Mouse (Mus musculus) midbrain, embryonic 15.5 days (tissue): ENCODE data around the gene Gulp1. TPM values are rescaled to one million over a fixed set of nuclear protein-coding genes. Genes with fewer than 3 reads are reported as not detected.

Source experiments
- ATAC-seq: fragments of 200-750 bp; cut with Nextera tagmentation; replicated peaks from 2 replicates; pipeline ENCODE4 v1.8.0; 2017; ENCODE audit warnings: moderate TSS enrichment
- H3K27ac ChIP-seq: fragments of 300-500 bp; sonication (generic); 2 replicates; pipeline ENCODE4 v1.5.1; 2015; ENCODE audit warnings: mild to moderate bottlenecking, inconsistent platforms
- H3K27me3 ChIP-seq: fragments of 300-500 bp; sonication (generic); replicated peaks from 2 replicates; pipeline ENCODE4 v1.6.1; 2015; ENCODE audit warnings: inconsistent platforms
- H3K36me3 ChIP-seq: fragments of 300-500 bp; sonication (generic); replicated peaks from 2 replicates; pipeline ENCODE4 v1.6.1; 2015; ENCODE audit warnings: inconsistent platforms
- H3K4me1 ChIP-seq: fragments of 300-500 bp; sonication (generic); 2 replicates; pipeline ENCODE4 v1.6.1; 2015; ENCODE audit warnings: inconsistent platforms
- H3K4me2 ChIP-seq: fragments of 300-500 bp; sonication (generic); 2 replicates; pipeline ENCODE4 v1.6.1; 2015; ENCODE audit warnings: inconsistent platforms, mild to moderate bottlenecking, moderate library complexity
- H3K4me3 ChIP-seq: fragments of 300-500 bp; sonication (generic); 2 replicates; pipeline ENCODE4 v1.5.1; 2015; ENCODE audit warnings: mild to moderate bottlenecking, inconsistent platforms
- H3K9ac ChIP-seq: fragments of 300-500 bp; sonication (generic); 2 replicates; pipeline ENCODE4 v1.6.1; 2015; ENCODE audit warnings: mild to moderate bottlenecking, inconsistent platforms
- H3K9me3 ChIP-seq: fragments of 300-500 bp; sonication (generic); 2 replicates; pipeline ENCODE4 v1.6.1; 2016; ENCODE audit warnings: inconsistent platforms
- WGBS: fragments of 180-500 bp; shearing (Covaris S2); methylation state at CpG from one replicate; pipeline ENCODE4 v1.1.7; 2015; ENCODE audit warnings: mixed read lengths; 5-methylcytosine and 5-hydroxymethylcytosine counted together
- polyA plus RNA-seq: library from polyadenylated mRNA; unstranded; fragments of >200 nt; fragmentation: Nextera tagmentation; extraction: Ambion mirVana; gene quantifications from 2 replicates; pipeline ENCODE4 v1.2.1, GENCODE M21; 2015

Gene Gulp1
- polyA plus RNA-seq, 1 experiment from 2014 or later: 6.9 TPM

DNA sequence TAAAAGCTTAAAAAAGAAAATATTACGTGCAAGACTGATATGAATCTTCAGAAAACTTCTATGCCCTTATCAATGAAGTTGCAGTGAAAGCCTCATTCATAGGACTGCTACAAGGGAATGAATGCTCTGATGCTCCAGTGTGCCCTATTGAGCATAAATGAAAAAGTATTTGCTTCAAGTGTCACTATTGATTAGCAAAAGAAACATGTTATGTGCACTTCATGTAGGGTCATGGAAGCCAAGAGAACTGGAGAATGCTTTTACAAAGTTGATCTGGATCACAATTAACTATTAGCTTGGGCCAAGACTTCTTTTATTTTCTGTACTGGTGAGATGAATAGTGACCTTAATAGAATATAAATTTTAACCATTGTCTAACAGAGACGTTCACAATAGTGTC, 47.0 kb downstream of the Gulp1 start:
- H3K9ac ChIP-seq: no peak overlapping the region

DNA sequence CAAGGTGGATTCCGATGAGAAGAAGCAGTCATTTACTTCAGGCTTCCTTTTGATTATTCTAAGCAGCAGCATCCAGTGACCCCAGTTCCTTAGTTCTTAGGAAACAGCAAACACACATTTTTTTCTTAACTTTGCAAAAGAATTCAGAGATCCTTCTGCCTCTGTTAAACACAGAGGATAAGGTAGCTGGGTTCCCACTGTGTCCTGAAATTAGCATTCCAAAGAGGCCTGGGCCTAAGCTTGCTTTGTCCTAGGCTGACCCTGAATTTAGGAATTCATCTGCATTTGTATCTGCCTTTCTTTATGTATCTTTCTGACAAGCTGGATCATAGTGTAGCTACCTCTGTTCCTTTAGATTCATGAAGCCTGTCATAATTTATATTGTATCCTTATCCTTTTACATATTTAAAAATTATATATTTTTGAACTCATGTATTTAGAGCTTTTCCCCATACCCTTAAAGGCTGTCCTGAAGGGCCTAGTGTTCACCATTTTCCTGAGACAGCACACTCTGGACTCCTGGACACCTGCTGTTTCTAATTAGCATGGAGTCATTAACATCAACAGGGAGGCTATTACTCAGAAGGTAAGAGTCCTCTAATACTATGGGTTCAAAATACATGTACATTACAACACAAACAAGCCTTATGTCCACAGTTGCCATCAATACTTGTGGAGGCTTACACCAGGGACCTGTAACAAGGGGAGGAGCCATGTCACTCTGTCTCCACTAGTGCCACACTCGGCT, 62.2 kb downstream of the Gulp1 start:
- H3K27me3 ChIP-seq: no peaks in the 10 kb centered on the region
- WGBS: 38% methylated on average over 2 of the region's 2 CpGs
- H3K4me1 ChIP-seq: no peaks in the 10 kb centered on the region
- no peak overlapping the region for H3K27ac ChIP-seq
- no peak overlapping the region for H3K9ac ChIP-seq
- ATAC-seq: no peak
- H3K36me3 ChIP-seq: no peaks in the 10 kb centered on the region
- H3K4me2 ChIP-seq: no peak overlapping the region
- no peaks in the 10 kb centered on the region for H3K9me3 ChIP-seq
- no peak overlapping the region for H3K4me3 ChIP-seq

More for the DNA sequence above, 47.0 kb downstream of the Gulp1 start:
- Histone ChIP-seq H3K4me1 (no peaks in the 10 kb centered on the region), H3K27me3 (no peaks in the 10 kb centered on the region), H3K4me3 (no peak overlapping the region), H3K36me3 (no peaks in the 10 kb centered on the region), H3K9me3 (no peaks in the 10 kb centered on the region), H3K27ac (no peak overlapping the region), H3K4me2 (no peak overlapping the region)
- no peak for ATAC-seq
- WGBS: 86% methylated on average over 2 of the region's 2 CpGs

DNA sequence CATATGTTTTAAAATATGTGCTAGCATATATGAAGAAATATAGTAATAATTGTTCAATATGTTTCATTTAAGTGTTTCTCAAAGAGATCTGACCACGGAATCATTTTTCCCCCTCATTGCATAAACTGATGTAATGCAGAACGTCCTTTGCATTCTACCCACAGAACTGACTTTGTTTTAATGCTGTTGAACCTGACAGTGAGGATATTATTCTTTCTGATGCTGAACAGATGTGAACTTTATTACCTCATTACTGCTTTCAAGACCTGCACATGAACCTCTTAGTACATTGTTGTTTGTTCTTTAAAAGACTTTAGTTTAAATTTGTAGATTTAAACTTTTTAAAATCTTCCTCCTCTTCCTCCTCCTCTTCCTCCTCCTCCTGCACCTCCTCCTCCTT, 67.4 kb downstream of the Gulp1 start:
- H3K4me3 ChIP-seq: no peak overlapping the region
- no peaks in the 10 kb centered on the region for H3K36me3 ChIP-seq
- H3K27me3 ChIP-seq: no peaks in the 10 kb centered on the region
- H3K4me2 ChIP-seq: no peak overlapping the region
- WGBS: 84% methylated on average over 2 of the region's 2 CpGs
- H3K9ac ChIP-seq: no peak overlapping the region
- no peak overlapping the region for H3K27ac ChIP-seq
- H3K9me3 ChIP-seq: no peaks in the 10 kb centered on the region
- H3K4me1 ChIP-seq: no peaks in the 10 kb centered on the region
- ATAC-seq: no peak

DNA sequence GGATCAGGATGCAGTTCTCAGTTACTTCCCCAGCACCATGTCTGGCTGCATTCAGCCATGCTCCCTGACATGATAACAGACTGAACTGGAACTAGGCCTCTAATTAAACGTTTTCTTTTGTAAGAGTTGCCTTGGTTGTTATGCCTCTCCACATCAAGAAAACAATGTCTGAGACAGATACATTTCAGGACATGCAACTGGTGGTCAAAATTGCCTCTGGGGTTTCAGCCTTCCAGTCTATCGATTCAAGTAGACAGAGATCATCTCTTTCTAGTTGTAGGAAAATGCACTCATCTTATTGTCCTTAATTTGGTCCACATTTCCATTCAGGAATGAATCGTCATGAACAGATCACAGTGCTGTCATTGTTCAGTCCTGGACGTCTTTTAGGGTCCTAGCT, 83.2 kb downstream of the Gulp1 start:
- Histone ChIP-seq H3K4me2 (no peak overlapping the region), H3K36me3 (no peaks in the 10 kb centered on the region), H3K27me3 (no peaks in the 10 kb centered on the region), H3K4me1 (no peaks in the 10 kb centered on the region), H3K4me3 (no peak overlapping the region), H3K27ac (no peak overlapping the region), H3K9me3 (no peaks in the 10 kb centered on the region), H3K9ac (no peak overlapping the region)
- 49% methylated on average over 4 of the region's 4 CpGs for WGBS
- ATAC-seq: no peak

DNA sequence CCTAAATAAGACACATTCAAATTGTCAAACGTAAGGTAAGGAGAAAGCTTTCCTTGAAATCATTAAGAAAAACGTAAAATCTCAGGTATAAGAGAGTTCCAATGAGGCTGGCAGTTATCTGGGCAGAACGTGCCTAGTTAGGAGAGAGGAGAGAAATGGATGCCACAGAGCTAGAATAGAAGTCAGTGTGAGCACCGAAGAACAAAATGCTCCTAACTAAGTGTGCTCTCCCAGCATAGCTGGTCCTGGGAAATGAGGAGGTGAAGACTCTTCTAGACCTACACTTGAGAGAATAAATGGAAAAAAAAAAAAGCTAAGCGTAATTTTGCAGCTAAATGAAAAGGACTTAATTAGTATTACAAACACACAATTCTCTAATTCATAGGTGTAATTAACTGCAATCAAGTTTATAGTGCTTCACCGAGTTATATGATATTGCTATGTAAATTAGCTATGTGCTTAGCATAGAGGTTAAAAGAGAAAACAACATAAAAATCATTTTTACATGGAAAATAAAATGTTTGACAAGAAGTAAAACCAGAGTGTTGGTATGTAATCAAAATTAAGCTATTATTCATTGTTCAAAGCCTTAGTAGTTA, 94.5 kb downstream of the Gulp1 start:
- 85% methylated on average over 6 of the region's 6 CpGs for WGBS
- Histone ChIP-seq H3K9me3 (no peaks in the 10 kb centered on the region), H3K36me3 (no peaks in the 10 kb centered on the region), H3K4me2 (no peak overlapping the region), H3K4me1 (no peaks in the 10 kb centered on the region), H3K27me3 (no peaks in the 10 kb centered on the region), H3K4me3 (no peak overlapping the region), H3K27ac (no peak overlapping the region), H3K9ac (no peak overlapping the region)
- no peak for ATAC-seq

DNA sequence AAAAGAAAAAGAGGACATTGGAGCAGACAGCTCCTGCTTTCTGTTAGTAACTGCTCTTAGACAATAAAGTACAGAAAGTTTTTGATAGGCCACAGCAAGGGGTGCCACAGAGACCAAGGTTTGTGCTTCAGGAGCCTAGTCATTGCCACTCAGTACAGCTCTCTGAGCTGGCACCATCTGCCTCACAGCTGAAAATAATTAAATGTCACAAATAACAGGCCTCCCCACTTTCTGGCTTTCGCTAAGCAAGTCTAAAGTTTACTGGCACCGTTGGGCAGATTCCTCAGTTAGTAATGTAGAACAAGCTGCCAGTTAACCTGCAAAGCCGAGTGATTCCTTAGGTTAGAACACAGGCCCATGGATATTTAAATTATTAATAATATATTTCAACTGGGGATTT, 127.7 kb downstream of the Gulp1 start:
- no peak overlapping the region for H3K9ac ChIP-seq
- H3K36me3 ChIP-seq: no peaks in the 10 kb centered on the region
- no peak for ATAC-seq
- no peak overlapping the region for H3K27ac ChIP-seq
- H3K27me3 ChIP-seq: no peaks in the 10 kb centered on the region
- no peak overlapping the region for H3K4me2 ChIP-seq
- no peaks in the 10 kb centered on the region for H3K4me1 ChIP-seq
- no peaks in the 10 kb centered on the region for H3K9me3 ChIP-seq
- no peak overlapping the region for H3K4me3 ChIP-seq
- 77% methylated on average over 3 of the region's 3 CpGs for WGBS

DNA sequence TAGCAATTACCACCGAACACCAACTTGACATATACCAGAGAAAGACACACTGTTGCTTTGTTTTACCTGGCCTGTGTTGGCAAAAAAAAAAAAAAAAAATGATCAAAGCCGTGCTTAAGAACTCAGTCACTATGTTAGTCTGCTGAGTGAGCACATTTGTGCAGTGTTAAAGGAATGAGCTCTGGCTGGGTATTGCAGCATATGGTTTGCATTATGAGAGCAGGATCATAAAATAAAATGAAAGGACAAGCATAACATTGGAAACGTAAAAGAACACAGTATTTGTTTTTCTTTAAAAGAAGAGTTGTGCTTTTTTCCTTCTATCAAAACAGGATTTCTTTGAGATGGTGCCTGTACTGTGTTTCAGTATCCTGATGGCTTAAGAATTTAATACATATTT, 128.1 kb downstream of the Gulp1 start:
- 72% methylated on average over 3 of the region's 3 CpGs for WGBS
- Histone ChIP-seq H3K9me3 (no peaks in the 10 kb centered on the region), H3K36me3 (no peaks in the 10 kb centered on the region), H3K4me3 (no peak overlapping the region), H3K27me3 (no peaks in the 10 kb centered on the region), H3K4me2 (no peak overlapping the region), H3K4me1 (no peaks in the 10 kb centered on the region), H3K9ac (no peak overlapping the region), H3K27ac (no peak overlapping the region)
- no peak for ATAC-seq

DNA sequence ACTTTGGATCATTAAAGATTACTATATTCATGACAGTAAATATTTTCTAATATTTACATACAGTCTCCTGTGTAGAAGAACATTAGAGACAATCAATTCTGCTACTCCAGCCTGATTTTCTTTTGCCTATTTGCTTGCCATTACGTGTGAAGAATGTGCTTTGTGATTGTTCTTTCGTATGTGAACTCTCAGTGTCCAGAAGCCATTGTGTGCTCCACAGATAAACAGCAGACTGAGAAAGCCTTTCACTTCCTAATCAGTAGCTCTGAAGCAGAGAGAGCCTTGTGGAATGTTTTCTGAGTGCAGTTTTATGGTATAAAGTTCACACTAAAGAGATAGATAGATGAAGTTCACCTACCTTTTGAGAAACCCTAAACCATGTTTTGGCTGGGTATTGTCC, 131.2 kb downstream of the Gulp1 start:
- no peaks in the 10 kb centered on the region for H3K36me3 ChIP-seq
- no peak for ATAC-seq
- H3K9ac ChIP-seq: no peak overlapping the region
- H3K27ac ChIP-seq: no peak overlapping the region
- no peaks in the 10 kb centered on the region for H3K4me1 ChIP-seq
- WGBS: 9% methylated on average over 2 of the region's 2 CpGs
- H3K27me3 ChIP-seq: no peaks in the 10 kb centered on the region
- no peaks in the 10 kb centered on the region for H3K9me3 ChIP-seq
- H3K4me2 ChIP-seq: no peak overlapping the region
- H3K4me3 ChIP-seq: no peak overlapping the region

DNA sequence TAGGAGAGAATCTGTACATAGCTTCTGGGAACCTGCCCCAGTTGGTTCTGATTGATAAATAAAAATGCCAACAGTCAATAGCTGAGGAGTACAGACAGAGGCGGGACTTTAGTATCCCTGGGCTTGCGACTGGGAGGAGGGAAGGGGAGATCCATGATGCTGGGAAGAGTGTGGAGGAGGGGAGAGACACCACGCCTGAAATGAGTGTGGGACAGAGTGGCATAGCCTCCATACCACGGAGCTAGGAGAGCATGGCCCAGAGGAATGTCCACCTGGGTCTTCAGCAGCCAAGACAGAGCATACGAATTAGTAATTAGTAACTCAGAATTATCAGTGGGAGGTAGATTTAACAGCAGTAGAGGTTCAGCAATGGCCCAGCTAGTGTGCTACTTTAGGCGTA, 132.4 kb downstream of the Gulp1 start:
- Histone ChIP-seq H3K9me3 (no peaks in the 10 kb centered on the region), H3K9ac (no peak overlapping the region), H3K4me3 (no peak overlapping the region), H3K4me1 (no peaks in the 10 kb centered on the region), H3K4me2 (no peak overlapping the region), H3K27ac (no peak overlapping the region), H3K36me3 (no peaks in the 10 kb centered on the region), H3K27me3 (no peaks in the 10 kb centered on the region)
- 59% methylated on average over 6 of the region's 6 CpGs for WGBS
- ATAC-seq: no peak

DNA sequence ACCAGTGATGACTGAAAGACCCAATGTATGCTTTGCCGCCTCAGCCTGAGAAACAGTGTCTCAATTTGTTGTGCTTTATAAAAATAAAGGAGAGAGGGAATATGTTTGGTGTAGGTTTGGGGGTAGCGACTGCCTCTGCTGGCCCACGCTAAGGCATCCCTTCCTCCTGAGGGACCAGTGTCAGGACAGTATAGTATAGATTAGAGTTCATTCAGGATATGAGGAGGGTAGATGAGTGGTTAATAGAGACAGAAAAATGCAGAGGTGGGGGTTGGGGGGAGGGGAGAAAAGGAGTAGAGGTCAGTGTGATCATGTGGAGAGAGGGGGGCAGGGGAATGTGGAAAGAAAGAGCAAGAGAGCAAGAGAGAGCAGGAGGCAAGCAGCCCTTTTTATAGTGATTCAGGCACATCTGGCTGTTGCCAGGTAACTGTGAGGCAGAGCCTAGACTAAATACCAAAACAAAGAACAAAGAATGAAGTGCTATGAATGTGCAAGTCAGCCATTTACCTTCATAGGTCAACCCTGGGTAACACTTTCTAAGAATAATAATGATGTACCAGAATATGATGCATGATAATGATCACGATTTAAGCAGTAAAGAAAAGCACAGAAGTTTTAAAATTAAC, 169.6 kb downstream of the Gulp1 start:
- Histone ChIP-seq H3K27ac (no peak overlapping the region), H3K36me3 (no peaks in the 10 kb centered on the region), H3K4me3 (no peak overlapping the region), H3K4me1 (no peaks in the 10 kb centered on the region), H3K9me3 (no peaks in the 10 kb centered on the region), H3K9ac (no peak overlapping the region), H3K27me3 (no peaks in the 10 kb centered on the region), H3K4me2 (no peak overlapping the region)
- peak; percentile 80; the same call in 1 of the 2 replicates for ATAC-seq
- WGBS: 52% methylated on average over 4 of the region's 4 CpGs

DNA sequence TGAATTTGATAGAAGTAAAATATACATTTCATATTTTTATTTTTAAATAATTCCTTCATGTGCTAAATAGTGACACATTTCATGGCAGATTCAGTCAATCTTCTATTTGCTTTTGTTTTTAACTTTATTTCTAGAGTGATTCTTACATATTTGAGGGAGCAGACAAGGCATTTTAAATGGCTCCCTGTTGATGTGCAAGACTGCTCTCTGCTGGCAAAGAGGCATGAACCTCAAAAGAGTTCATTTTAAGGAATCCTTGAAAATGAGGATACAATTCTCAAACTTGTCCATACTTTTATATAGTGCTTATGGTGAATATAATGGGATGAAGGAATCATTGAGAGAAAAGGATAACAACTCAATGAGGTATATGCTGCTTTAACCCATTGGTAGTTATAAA, 189.9 kb downstream of the Gulp1 start:
- Histone ChIP-seq H3K9me3 (no peaks in the 10 kb centered on the region), H3K9ac (no peak overlapping the region), H3K4me2 (no peak overlapping the region), H3K27me3 (no peaks in the 10 kb centered on the region), H3K36me3 (no peaks in the 10 kb centered on the region), H3K4me1 (no peaks in the 10 kb centered on the region), H3K4me3 (no peak overlapping the region), H3K27ac (no peak overlapping the region)
- 0 out of 2 replicates have a peak, but pooled peaks have one; percentile 30 for ATAC-seq

DNA sequence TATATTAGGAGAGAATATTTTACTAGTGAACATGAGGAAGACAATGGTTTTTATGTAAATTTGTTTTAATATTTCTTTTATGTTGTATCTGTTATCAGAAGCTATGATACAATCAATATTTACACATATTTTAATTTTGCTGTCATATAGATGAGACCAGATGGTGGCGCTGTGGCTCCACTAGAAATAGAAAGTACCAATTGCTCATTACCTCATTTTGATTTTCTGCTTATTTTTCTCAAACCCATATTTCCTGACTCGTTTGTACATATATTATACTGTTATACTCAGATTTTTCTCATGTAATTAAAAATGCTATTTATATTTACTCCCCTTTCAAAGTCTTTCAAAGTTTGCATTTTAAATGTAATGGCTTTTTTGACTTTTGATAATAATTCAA, 194.4 kb downstream of the Gulp1 start:
- Histone ChIP-seq H3K4me2 (no peak overlapping the region), H3K4me3 (no peak overlapping the region), H3K9ac (no peak overlapping the region), H3K4me1 (no peaks in the 10 kb centered on the region), H3K9me3 (no peaks in the 10 kb centered on the region), H3K36me3 (no peaks in the 10 kb centered on the region), H3K27me3 (no peaks in the 10 kb centered on the region), H3K27ac (no peak overlapping the region)
- WGBS: 14% methylated on average over 2 of the region's 2 CpGs
- ATAC-seq: 0 out of 2 replicates have a peak, but pooled peaks have one; percentile 45
